Mouse (Mus musculus) C2C12 (cell line): ENCODE results near the gene Gemin6. TPM values are rescaled to one million over a fixed set of nuclear protein-coding genes. Genes with fewer than 3 reads are reported as not detected.
"Not testable (repeated sequence)": the region's sequence is repeated elsewhere in the genome, so short reads cannot be mapped to it uniquely, and the experiment has no call there.

ENCODE experiments used
- H3K27me3 ChIP-seq: one replicate; pipeline ENCODE4 v1.6.1; 2011; ENCODE audit not compliant: control insufficient read depth, insufficient read depth, insufficient read length
- H3K36me3 ChIP-seq: one replicate; pipeline ENCODE4 v1.6.1; 2011; ENCODE audit not compliant: control insufficient read depth, insufficient read depth
- H3K4me3 ChIP-seq: one replicate; pipeline ENCODE4 v1.5.1; 2011; ENCODE audit warnings: mild to moderate bottlenecking, control low read depth; ENCODE audit not compliant: poor library complexity, insufficient read depth, severe bottlenecking
- H3K79me2 ChIP-seq: one replicate; pipeline ENCODE4 v1.6.1; 2011; ENCODE audit not compliant: control insufficient read depth, insufficient read depth
- H3K79me3 ChIP-seq: one replicate; pipeline ENCODE4 v1.6.1; 2011; ENCODE audit warnings: low read depth, control low read depth
- H3ac ChIP-seq: one replicate; pipeline ENCODE3; 2011; ENCODE audit warnings: low read depth; ENCODE audit not compliant: control insufficient read depth, insufficient read length
- CEBPB ChIP-seq: IDR thresholded peaks from one replicate; pipeline ENCODE4 v1.6.1; 2011; ENCODE audit warnings: low read depth, mild to moderate bottlenecking, control low read depth, moderate library complexity
- CTCF ChIP-seq: IDR thresholded peaks from one replicate; pipeline ENCODE4 v1.5.1; 2011; ENCODE audit not compliant: control insufficient read depth, insufficient read depth, insufficient read length
- FOSL1 ChIP-seq: IDR thresholded peaks from one replicate; pipeline ENCODE4 v1.8.0; 2011; ENCODE audit warnings: mild to moderate bottlenecking, low read length; ENCODE audit not compliant: poor library complexity, insufficient read depth, severe bottlenecking
- MAX ChIP-seq: IDR thresholded peaks from one replicate; pipeline ENCODE4 v1.6.1; 2011; ENCODE audit warnings: mild to moderate bottlenecking, control low read depth
- MYOD1 ChIP-seq: IDR thresholded peaks from one replicate; pipeline ENCODE4 v1.6.1; 2011; ENCODE audit warnings: low read depth; ENCODE audit not compliant: control insufficient read depth, insufficient read length
- MYOG ChIP-seq: IDR thresholded peaks from one replicate; pipeline ENCODE4 v1.6.1; 2011; ENCODE audit not compliant: control insufficient read depth, insufficient read length; ENCODE audit errors: extremely low read depth
- USF1 ChIP-seq: IDR thresholded peaks from one replicate; pipeline ENCODE4 v1.6.1; 2011; ENCODE audit warnings: low read depth, mild to moderate bottlenecking, control low read depth, moderate library complexity
- long read RNA-seq, 2 experiments: library from polyadenylated mRNA; unstranded; transcript quantifications; one replicate each; pipeline ENCODE4 v2.0.0; 2019 to 2020
- polyA plus RNA-seq: library from polyadenylated mRNA; unstranded; fragments of >200 nt; fragmentation: generic; extraction: Trizol; gene quantifications from one replicate; pipeline ENCODE4 v1.2.1, GENCODE M21; 2012; ENCODE audit warnings: missing spikeins

Gemin6 gene
- 28.4 TPM for polyA plus RNA-seq
- long read RNA-seq, experiment 1, transcript Gemin6-201 (3 exons, 1,134 nt) = major isoform, 26 of 33 reads
- long read RNA-seq, experiment 1, partial matches to known transcripts = 0 of 33 reads
- long read RNA-seq, experiment 1, other reads (novel, unspliced or antisense) = 7 of 33 reads
- long read RNA-seq, experiment 2, transcript Gemin6-201 (3 exons, 1,134 nt) = major isoform, 18 of 19 reads
- long read RNA-seq, experiment 2, partial matches to known transcripts = 0 of 19 reads
- long read RNA-seq, experiment 2, other reads (novel, unspliced or antisense) = 0 of 19 reads

DNA sequence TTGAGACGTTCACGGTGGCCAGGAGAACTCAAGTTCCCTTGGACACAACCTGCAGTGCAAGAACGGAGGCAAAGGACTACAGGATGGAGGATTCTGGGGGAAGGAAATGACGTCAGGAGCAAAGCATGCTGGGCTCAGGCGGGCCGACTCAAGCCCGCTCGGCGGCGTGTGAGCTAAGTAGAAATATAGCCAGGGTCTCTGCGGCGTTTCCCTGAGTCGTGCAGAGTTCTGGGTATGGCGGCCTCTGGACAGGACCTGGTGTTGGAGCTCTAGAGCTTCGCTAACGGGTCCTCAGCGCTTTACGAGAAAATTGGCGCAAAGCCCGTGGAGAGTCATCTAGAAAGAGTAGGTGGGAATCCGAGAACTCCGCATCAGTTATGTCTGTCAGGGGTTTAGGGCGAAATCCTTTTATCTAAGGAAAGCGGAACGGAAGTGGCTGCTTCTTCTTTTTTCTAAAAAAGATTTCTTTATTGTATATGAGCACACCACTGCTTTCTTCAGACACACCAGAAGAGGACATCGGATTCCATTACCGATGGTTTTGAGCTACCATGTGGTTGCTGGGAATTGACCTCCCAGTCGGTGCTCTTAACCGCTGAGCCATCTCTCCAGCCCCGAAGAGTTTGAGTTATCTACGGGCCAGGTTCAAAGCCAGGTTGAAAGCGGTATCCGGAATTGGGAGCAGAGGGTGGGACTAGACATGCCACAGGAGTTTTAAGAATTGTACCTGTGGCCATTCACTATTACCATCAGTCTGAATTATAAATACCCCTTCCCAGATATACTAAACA is at the start of gene Gemin6:
Gene Gemin6, plus strand, starts transcription at position 116 of the 791 bp plus-strand sequence.
- Histone ChIP-seq H3K79me2 (peaks cover 15% of the 10 kb centered on the region), H3K79me3 (peaks cover 6% of the 10 kb centered on the region), H3K4me3 (peak within 1 kb of the TSS; percentile 56), H3K27me3 (no peaks in the 10 kb centered on the region), H3ac (peak within 1 kb of the TSS; percentile 53), H3K36me3 (peaks cover 25% of the 10 kb centered on the region)
- TF ChIP-seq CTCF (no peak), MAX (peak; percentile 66)

DNA sequence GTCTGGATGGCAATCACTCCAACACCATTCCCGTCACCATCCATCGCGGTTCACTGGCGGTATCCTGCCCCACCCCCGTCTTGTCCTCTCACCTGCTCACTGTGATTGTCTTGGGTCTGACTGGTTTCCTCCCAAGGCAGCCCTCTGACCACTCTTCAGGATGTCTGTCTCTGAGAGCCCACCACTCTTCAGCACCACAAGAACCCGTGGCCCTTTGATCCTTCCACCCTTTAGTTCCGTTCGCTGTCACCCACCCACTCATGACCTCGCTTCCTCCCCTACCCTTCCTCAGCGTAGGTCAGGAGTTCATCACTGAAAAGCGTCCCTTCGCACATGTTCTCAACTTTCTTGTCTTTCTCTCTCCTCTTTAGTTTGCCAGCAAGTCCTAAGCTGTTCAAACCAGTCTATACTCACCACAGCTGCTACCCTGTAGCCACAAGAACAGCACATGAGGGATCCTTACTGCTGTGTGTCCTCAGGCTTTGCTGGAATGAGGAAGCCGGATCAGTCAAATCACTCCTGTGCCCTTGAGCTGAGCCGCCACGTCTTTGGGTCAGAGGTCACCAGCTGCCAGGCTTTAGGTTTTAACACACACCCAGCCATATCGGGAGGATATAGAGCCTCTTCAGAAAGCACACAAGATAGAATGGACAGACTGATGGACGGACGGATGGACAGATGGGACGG is 49.4 kb upstream of the Gemin6 start:
- no peaks in the 10 kb centered on the region for H3K79me3 ChIP-seq
- H3K27me3 ChIP-seq = no peaks in the 10 kb centered on the region
- H3K36me3 ChIP-seq = no peaks in the 10 kb centered on the region
- TF ChIP-seq USF1 (no peak), MYOG (no peak), FOSL1 (no peak), CEBPB (no peak), MAX (no peak), MYOD1 (no peak), CTCF (no peak)
- no peak overlapping the region for H3K4me3 ChIP-seq
- no peaks in the 10 kb centered on the region for H3K79me2 ChIP-seq
- no peak overlapping the region for H3ac ChIP-seq

DNA sequence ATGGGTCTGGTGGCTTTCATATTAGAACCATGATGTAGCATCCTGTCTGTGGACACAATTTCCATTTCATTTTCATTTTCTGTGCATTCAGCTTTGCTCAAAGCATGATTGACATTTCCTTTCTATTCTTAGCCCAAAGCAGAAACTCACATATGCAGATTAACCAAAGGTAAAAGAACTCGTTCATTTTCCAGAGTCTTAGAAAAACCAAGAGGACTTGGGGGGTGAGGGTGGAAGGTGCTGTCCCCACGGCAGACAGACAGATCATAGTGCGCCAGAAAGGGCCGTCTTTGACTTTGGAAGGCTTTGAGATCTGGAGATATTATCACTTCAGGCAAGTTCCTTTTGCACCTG is 48.9 kb upstream of the Gemin6 start:
- no peaks in the 10 kb centered on the region for H3K79me2 ChIP-seq
- no peak overlapping the region for H3K4me3 ChIP-seq
- no peak overlapping the region for H3ac ChIP-seq
- H3K27me3 ChIP-seq = no peaks in the 10 kb centered on the region
- H3K36me3 ChIP-seq = no peaks in the 10 kb centered on the region
- H3K79me3 ChIP-seq = no peaks in the 10 kb centered on the region
- TF ChIP-seq CTCF = no peak
- TF ChIP-seq USF1 = no peak
- no peak for TF ChIP-seq FOSL1
- no peak for TF ChIP-seq CEBPB
- no peak for TF ChIP-seq MYOG

DNA sequence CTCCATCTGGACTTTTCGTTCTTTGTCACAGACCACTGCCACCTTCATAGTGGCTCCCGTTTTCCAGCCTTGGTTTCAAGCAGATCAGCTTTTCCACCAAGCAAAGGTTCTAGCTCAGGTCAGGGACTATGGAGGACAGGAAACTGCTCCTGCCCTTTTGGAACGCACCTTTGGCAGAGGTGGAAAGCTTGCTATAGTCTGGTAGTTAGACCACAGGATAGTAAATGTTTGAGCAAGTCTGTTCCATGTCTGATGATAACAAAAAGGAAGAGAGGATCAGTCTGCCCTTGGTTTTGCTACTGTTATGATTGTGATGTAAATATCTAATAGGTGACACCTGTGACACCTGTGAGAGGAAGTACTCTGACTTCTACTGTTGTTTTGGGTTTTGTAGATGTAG is 48.3 kb upstream of the Gemin6 start:
- Histone ChIP-seq H3K79me2 (no peaks in the 10 kb centered on the region), H3ac (no peak overlapping the region), H3K79me3 (no peaks in the 10 kb centered on the region), H3K36me3 (no peaks in the 10 kb centered on the region), H3K27me3 (no peaks in the 10 kb centered on the region), H3K4me3 (no peak overlapping the region)
- TF ChIP-seq FOSL1 (no peak), MYOD1 (no peak), MAX (no peak), CEBPB (no peak), MYOG (no peak), USF1 (no peak), CTCF (no peak)

DNA sequence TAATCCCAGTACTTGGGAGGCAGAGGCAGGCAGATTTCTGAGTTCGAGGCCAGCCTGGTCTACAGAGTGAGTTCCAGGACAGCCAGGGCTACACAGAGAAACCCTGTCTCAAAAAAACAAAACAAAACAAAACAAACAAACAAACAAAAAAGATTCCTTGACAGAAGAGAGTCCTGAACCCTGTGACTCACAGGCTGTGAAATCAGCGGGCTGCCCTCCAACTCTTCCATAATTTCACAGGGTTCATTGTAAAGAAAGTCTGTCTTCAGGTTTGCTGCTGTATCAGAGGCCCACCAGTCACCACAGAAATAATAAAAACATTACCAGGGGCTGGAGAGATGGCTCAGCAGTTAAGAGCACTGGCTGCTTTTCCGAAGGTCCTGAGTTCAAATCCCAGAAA is 45.4 kb upstream of the Gemin6 start:
- H3K27me3 ChIP-seq, H3ac ChIP-seq: not testable (repeated sequence)

DNA sequence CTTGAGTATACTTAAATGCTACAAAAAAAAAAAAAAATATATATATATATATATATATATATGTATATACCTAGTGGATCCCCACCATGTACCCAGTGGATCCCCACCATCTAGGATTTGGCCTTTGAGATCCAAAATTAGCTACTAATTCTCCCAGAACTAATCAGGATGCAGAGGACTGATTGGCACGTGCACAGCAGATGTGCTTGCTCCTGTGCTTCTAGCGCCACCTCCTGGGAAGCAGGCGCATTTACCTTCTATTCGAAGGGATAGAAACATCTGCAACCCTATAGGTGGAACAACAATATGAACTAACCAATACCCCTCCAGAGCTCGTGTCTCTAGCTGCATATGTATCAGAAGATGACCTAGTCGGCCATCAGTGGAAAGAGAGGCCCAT is 44.3 kb upstream of the Gemin6 start:
- no peaks in the 10 kb centered on the region for H3K79me3 ChIP-seq
- H3ac ChIP-seq = no peak overlapping the region
- H3K79me2 ChIP-seq = no peaks in the 10 kb centered on the region
- TF ChIP-seq MAX (peak; percentile 91), MYOD1 (no peak), CTCF (peak; percentile 75), MYOG (no peak), CEBPB (no peak), USF1 (peak; percentile 63)
- no peak overlapping the region for H3K4me3 ChIP-seq
- H3K27me3 ChIP-seq = no peaks in the 10 kb centered on the region
- no peaks in the 10 kb centered on the region for H3K36me3 ChIP-seq

More for the DNA sequence above, 45.4 kb upstream of the Gemin6 start:
- H3K36me3 ChIP-seq, H3K79me3 ChIP-seq, H3K79me2 ChIP-seq, H3K4me3 ChIP-seq: not testable (repeated sequence)
